Comparison of ENCODE assay signal across 8 mouse cellular contexts in genomic region chr4:155773335-155774078, GRCm38 (mm10). TPM values are rescaled to one million over a fixed set of nuclear protein-coding genes. Genes with fewer than 3 reads are reported as not detected.
DNase-seq lines count a peak whose midpoint lies in the region; ATAC-seq lines count a peak whose summit lies in the region.

No protein-coding gene starts in this region.

- peak overlapping the region; percentile 76 for H3K4me2 ChIP-seq in lung, embryonic 15.5 days
- H3K4me2 ChIP-seq in forebrain, embryonic 16.5 days (ENCODE audit: low read length): peak overlapping the region; percentile 59
- peak overlapping the region; percentile 84 for H3K4me2 ChIP-seq in neural tube, embryonic 15.5 days

- H3K9me3 ChIP-seq in lung, embryonic 15.5 days: no peaks in the 10 kb centered on the region
- no peaks in the 10 kb centered on the region for H3K9me3 ChIP-seq in forebrain, embryonic 16.5 days (ENCODE audit: control insufficient read depth, low read length)
- no peaks in the 10 kb centered on the region for H3K9me3 ChIP-seq in neural tube, embryonic 15.5 days (replicated peaks)

- H3K4me3 ChIP-seq in lung, embryonic 15.5 days: peak overlapping the region; percentile 37
- peak overlapping the region; percentile 41 for H3K4me3 ChIP-seq in forebrain, embryonic 16.5 days (replicated peaks; ENCODE audit: low read length)
- peak overlapping the region; percentile 47 for H3K4me3 ChIP-seq in neural tube, embryonic 15.5 days (replicated peaks)

- WGBS in lung, embryonic 15.5 days: 37% methylated on average over 5 of the region's 5 CpGs
- WGBS in forebrain, embryonic 16.5 days: 32% methylated on average over 5 of the region's 5 CpGs
- WGBS in neural tube, embryonic 15.5 days: 43% methylated on average over 5 of the region's 5 CpGs

- H3K27ac ChIP-seq in lung, embryonic 15.5 days: no peak overlapping the region
- no peak overlapping the region for H3K27ac ChIP-seq in forebrain, embryonic 16.5 days (ENCODE audit: low read length)
- no peak overlapping the region for H3K27ac ChIP-seq in neural tube, embryonic 15.5 days (replicated peaks)

- H3K9ac ChIP-seq in lung, embryonic 15.5 days: no peak overlapping the region
- H3K9ac ChIP-seq in forebrain, embryonic 16.5 days (replicated peaks; ENCODE audit: low read depth, low read length): no peak overlapping the region
- H3K9ac ChIP-seq in neural tube, embryonic 15.5 days (replicated peaks): peak overlapping the region; percentile 51; the same call in 1 of the 2 replicates

- DNase-seq in lung, postnatal 14 days: no peak
- peak; percentile 33 to 48 for DNase-seq in kidney, postnatal 36 days
- no peak for DNase-seq in thymus, postnatal 36 days
- no peak for DNase-seq in layer of hippocampus, postnatal 10 days (ENCODE audit: low spot score in 2 of 2)
- no peak for DNase-seq in natural killer cell, adult 2 months (ENCODE audit: low spot score in 2 of 2)

- ATAC-seq in lung, embryonic 15.5 days (ENCODE audit: borderline replicate concordance, extremely low read depth, low FRiP score, low TSS enrichment): no peak
- ATAC-seq in forebrain, embryonic 16.5 days: no peak
- ATAC-seq in neural tube, embryonic 15.5 days (ENCODE audit: low FRiP score): no peak

- peaks cover 34% of the 10 kb centered on the region for H3K27me3 ChIP-seq in lung, embryonic 15.5 days
- H3K27me3 ChIP-seq in forebrain, embryonic 16.5 days (replicated peaks; ENCODE audit: control insufficient read depth, insufficient read depth, low read length): peaks cover 8% of the 10 kb centered on the region
- H3K27me3 ChIP-seq in neural tube, embryonic 15.5 days (replicated peaks): peaks cover 29% of the 10 kb centered on the region

- H3K4me1 ChIP-seq in lung, embryonic 15.5 days: peaks cover 54% of the 10 kb centered on the region
- peaks cover 29% of the 10 kb centered on the region for H3K4me1 ChIP-seq in forebrain, embryonic 16.5 days (replicated peaks; ENCODE audit: control insufficient read depth, insufficient read depth, low read length)
- peaks cover 38% of the 10 kb centered on the region for H3K4me1 ChIP-seq in neural tube, embryonic 15.5 days

- no peaks in the 10 kb centered on the region for H3K36me3 ChIP-seq in lung, embryonic 15.5 days
- H3K36me3 ChIP-seq in forebrain, embryonic 16.5 days (ENCODE audit: control insufficient read depth, insufficient read depth): no peaks in the 10 kb centered on the region
- no peaks in the 10 kb centered on the region for H3K36me3 ChIP-seq in neural tube, embryonic 15.5 days

RNA-seq across cellular contexts. Expression of gene Vwa1, which starts 1.0 kb away (rescaled TPM):
- polyA plus RNA-seq in lung, embryonic 15.5 days (2015; fragmentation: Nextera tagmentation; extraction: Ambion mirVana): 10.5 and 11.0 TPM in 2 replicates
- 27.3 and 29.6 TPM in 2 replicates for polyA plus RNA-seq in forebrain, embryonic 16.5 days (2015; fragmentation: Nextera tagmentation; extraction: Ambion mirVana)
- 30.0 and 31.9 TPM in 2 replicates for polyA plus RNA-seq in neural tube, embryonic 15.5 days (2015; fragmentation: Nextera tagmentation; extraction: Ambion mirVana)
- 10 to 100 TPM; 16.3 to 18.2 TPM for total RNA-seq in layer of hippocampus, postnatal 10 days (2021)

RNA-seq across cellular contexts. Expression of gene Tmem88b, which starts 12.2 kb away (rescaled TPM):
- polyA plus RNA-seq in lung, embryonic 15.5 days (2015; fragmentation: Nextera tagmentation; extraction: Ambion mirVana): 0.16 and 0.26 TPM in 2 replicates
- polyA plus RNA-seq in forebrain, embryonic 16.5 days (2015; fragmentation: Nextera tagmentation; extraction: Ambion mirVana): 0.47 and 0.53 TPM in 2 replicates
- polyA plus RNA-seq in neural tube, embryonic 15.5 days (2015; fragmentation: Nextera tagmentation; extraction: Ambion mirVana): 0.78 and 1.2 TPM in 2 replicates
- total RNA-seq in layer of hippocampus, postnatal 10 days (2021): 1 to 10 TPM; 3.5 to 4.5 TPM

RNA-seq across cellular contexts. Expression of gene Atad3a, which starts 12.6 kb away (rescaled TPM):
- 84.7 and 90.0 TPM in 2 replicates for polyA plus RNA-seq in lung, embryonic 15.5 days (2015; fragmentation: Nextera tagmentation; extraction: Ambion mirVana)
- polyA plus RNA-seq in forebrain, embryonic 16.5 days (2015; fragmentation: Nextera tagmentation; extraction: Ambion mirVana): 98.2 and 101 TPM in 2 replicates
- polyA plus RNA-seq in neural tube, embryonic 15.5 days (2015; fragmentation: Nextera tagmentation; extraction: Ambion mirVana): 90.0 and 96.6 TPM in 2 replicates
- total RNA-seq in layer of hippocampus, postnatal 10 days (2021): 10 to 100 TPM; 68.7 to 71.4 TPM

RNA-seq across cellular contexts. Expression of gene Ankrd65, which starts 16.7 kb away (rescaled TPM):
- polyA plus RNA-seq in lung, embryonic 15.5 days (2015; fragmentation: Nextera tagmentation; extraction: Ambion mirVana): 0.20 TPM in 1 of 2 replicates, not detected in the other
- not detected in 2 replicates for polyA plus RNA-seq in forebrain, embryonic 16.5 days (2015; fragmentation: Nextera tagmentation; extraction: Ambion mirVana)
- polyA plus RNA-seq in neural tube, embryonic 15.5 days (2015; fragmentation: Nextera tagmentation; extraction: Ambion mirVana): 0.27 TPM in 1 of 2 replicates, not detected in the other
- total RNA-seq in layer of hippocampus, postnatal 10 days (2021): not detected

RNA-seq across cellular contexts. Expression of gene Mrpl20, which starts 29.2 kb away (rescaled TPM):
- polyA plus RNA-seq in lung, embryonic 15.5 days (2015; fragmentation: Nextera tagmentation; extraction: Ambion mirVana): 193 and 228 TPM in 2 replicates
- polyA plus RNA-seq in forebrain, embryonic 16.5 days (2015; fragmentation: Nextera tagmentation; extraction: Ambion mirVana): 214 and 231 TPM in 2 replicates
- 259 and 285 TPM in 2 replicates for polyA plus RNA-seq in neural tube, embryonic 15.5 days (2015; fragmentation: Nextera tagmentation; extraction: Ambion mirVana)
- total RNA-seq in layer of hippocampus, postnatal 10 days (2021): 100 to 1,000 TPM; 109 to 114 TPM

Comparison
In these comparisons a context has a peak if more than half of its experiments do, and no peak if none do; other contexts are left out.
1. DNase-seq: peak in kidney, postnatal 36 days (2 of 2); none in lung, postnatal 14 days (single experiment), thymus, postnatal 36 days (0 of 2), layer of hippocampus, postnatal 10 days (0 of 2) and natural killer cell, adult 2 months (0 of 2).
2. Peak in every context shown above with its lines, with median percentiles within 50 percentile points of each other: H3K4me2 ChIP-seq and H3K4me3 ChIP-seq.